Mouse (Mus musculus): ENCODE data around the gene Masp2. TPM values are rescaled to one million over a fixed set of nuclear protein-coding genes. Genes with fewer than 3 reads are reported as not detected.

Masp2 gene
- polyA plus RNA-seq, 1 experiment from 2014 or later: not detected

- Histone ChIP-seq H3K4me1 (peaks cover 9% of the 10 kb centered on the region), H3K27ac (replicated peaks) (no peak overlapping the region), H3K9me3 (no peaks in the 10 kb centered on the region), H3K4me3 (no peak overlapping the region), H3K27me3 (replicated peaks; ENCODE audit: low read depth, poor library complexity, severe bottlenecking) (no peaks in the 10 kb centered on the region), H3K36me3 (replicated peaks) (no peaks in the 10 kb centered on the region)
- 86% methylated on average over 6 of the region's 6 CpGs for WGBS
- no peak for DNase-seq (ENCODE audit: low spot score)
These were observed 42.6 kb downstream of the Masp2 start for GRCm38 (mm10) chr4:148644926-148645325.

- Histone ChIP-seq H3K36me3 (replicated peaks) (no peaks in the 10 kb centered on the region), H3K4me1 (peaks cover 9% of the 10 kb centered on the region), H3K27ac (replicated peaks) (no peak overlapping the region), H3K4me3 (no peak overlapping the region), H3K9me3 (no peaks in the 10 kb centered on the region), H3K27me3 (replicated peaks; ENCODE audit: low read depth, poor library complexity, severe bottlenecking) (no peaks in the 10 kb centered on the region)
- DNase-seq (ENCODE audit: low spot score): no peak
- 74% methylated on average over 11 of the region's 11 CpGs for WGBS
These were observed 44.3 kb downstream of the Masp2 start for GRCm38 (mm10) chr4:148646616-148647015.

DNA sequence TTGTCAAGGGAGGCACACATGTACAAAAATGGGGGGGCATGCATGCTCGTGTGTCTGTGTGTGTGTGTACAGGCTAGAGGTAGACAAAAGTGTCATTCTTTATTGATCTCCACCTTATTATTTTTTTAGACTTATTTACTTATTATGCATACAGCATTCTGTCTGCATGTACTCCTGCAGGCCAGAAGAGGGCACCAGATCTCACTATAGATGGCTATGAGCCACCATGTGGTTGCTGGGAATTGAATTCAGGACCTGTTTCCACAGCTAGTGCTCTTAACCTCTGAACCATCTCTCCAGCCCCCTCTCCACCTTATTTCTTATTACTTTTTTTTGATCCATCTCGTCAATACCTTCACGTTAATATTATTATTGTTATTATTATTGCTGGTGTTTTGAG lies 47.0 kb downstream of the Masp2 start:
- H3K27ac ChIP-seq (replicated peaks): no peak overlapping the region
- no peak overlapping the region for H3K4me3 ChIP-seq
- H3K36me3 ChIP-seq (replicated peaks): no peaks in the 10 kb centered on the region
- WGBS: 66% methylated on average over 3 of the region's 3 CpGs
- no peaks in the 10 kb centered on the region for H3K27me3 ChIP-seq (replicated peaks; ENCODE audit: low read depth, poor library complexity, severe bottlenecking)
- H3K9me3 ChIP-seq: peaks cover 7% of the 10 kb centered on the region; the same call in 1 of the 2 replicates
- H3K4me1 ChIP-seq: peaks cover under 1% of the 10 kb centered on the region
- no peak for DNase-seq (ENCODE audit: low spot score)

GRCm38 (mm10) chr4:148651045-148651444 lies 48.7 kb downstream of the Masp2 start:
- 83% methylated on average over 9 of the region's 9 CpGs for WGBS

GRCm38 (mm10) chr4:148654701-148655398 lies 52.5 kb downstream of the Masp2 start:
- DNase-seq (ENCODE audit: low spot score): peak; percentile 52

More at GRCm38 (mm10) chr4:148651045-148651444, 48.7 kb downstream of the Masp2 start:
- H3K36me3 ChIP-seq (replicated peaks): no peaks in the 10 kb centered on the region
- H3K4me3 ChIP-seq: no peak overlapping the region
- H3K4me1 ChIP-seq: no peaks in the 10 kb centered on the region
- H3K27me3 ChIP-seq (replicated peaks; ENCODE audit: low read depth, poor library complexity, severe bottlenecking): no peaks in the 10 kb centered on the region
- DNase-seq (ENCODE audit: low spot score): no peak
- no peak overlapping the region for H3K27ac ChIP-seq (replicated peaks)
- peaks cover 7% of the 10 kb centered on the region; the same call in 1 of the 2 replicates for H3K9me3 ChIP-seq

DNA sequence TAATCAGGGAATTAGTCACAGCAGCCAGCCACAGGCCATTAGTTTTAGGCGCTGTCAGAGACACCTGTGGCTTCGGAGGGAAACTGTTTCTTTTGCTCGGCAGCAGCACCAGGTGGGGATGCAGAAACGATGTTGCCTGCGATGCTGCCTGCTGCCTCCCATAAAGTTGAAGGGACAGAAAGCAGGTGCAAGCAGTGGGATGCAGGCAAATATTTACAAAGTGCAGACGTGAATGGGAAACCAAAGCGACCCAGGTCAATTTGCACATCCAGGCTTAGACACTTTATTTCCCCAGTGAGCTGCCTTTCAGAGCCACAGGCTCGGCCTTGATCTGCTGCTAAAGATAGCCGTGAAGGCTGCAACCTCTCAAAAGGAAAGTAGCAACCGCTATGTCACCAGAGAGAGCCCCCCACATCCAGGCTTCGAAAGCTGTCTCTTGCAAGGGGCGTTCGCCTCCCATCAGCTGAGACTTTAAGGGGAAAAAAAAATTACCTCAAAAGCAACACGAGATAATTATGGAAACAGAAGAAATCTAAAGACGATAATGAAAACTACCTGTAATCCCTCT lies 54.4 kb downstream of the Masp2 start:
- Histone ChIP-seq H3K36me3 (replicated peaks) (no peaks in the 10 kb centered on the region), H3K4me3 (no peak overlapping the region), H3K4me1 (peaks cover 7% of the 10 kb centered on the region), H3K27ac (replicated peaks) (no peak overlapping the region), H3K9me3 (peaks cover 7% of the 10 kb centered on the region; the same call in 1 of the 2 replicates), H3K27me3 (replicated peaks; ENCODE audit: low read depth, poor library complexity, severe bottlenecking) (peaks cover 18% of the 10 kb centered on the region)
- no peak for DNase-seq (ENCODE audit: low spot score)
- 57% methylated on average over 15 of the region's 15 CpGs for WGBS

More at GRCm38 (mm10) chr4:148654701-148655398, 52.5 kb downstream of the Masp2 start:
- H3K4me3 ChIP-seq: no peak overlapping the region
- H3K27me3 ChIP-seq (replicated peaks; ENCODE audit: low read depth, poor library complexity, severe bottlenecking): peaks cover 6% of the 10 kb centered on the region
- H3K36me3 ChIP-seq (replicated peaks): no peaks in the 10 kb centered on the region
- 0 out of 2 replicates have a peak, but pooled peaks cover 3% of the 10 kb centered on the region for H3K4me1 ChIP-seq
- no peak overlapping the region for H3K27ac ChIP-seq (replicated peaks)
- peaks cover 7% of the 10 kb centered on the region; the same call in 1 of the 2 replicates for H3K9me3 ChIP-seq
- WGBS: 84% methylated on average over 18 of the region's 18 CpGs

DNA sequence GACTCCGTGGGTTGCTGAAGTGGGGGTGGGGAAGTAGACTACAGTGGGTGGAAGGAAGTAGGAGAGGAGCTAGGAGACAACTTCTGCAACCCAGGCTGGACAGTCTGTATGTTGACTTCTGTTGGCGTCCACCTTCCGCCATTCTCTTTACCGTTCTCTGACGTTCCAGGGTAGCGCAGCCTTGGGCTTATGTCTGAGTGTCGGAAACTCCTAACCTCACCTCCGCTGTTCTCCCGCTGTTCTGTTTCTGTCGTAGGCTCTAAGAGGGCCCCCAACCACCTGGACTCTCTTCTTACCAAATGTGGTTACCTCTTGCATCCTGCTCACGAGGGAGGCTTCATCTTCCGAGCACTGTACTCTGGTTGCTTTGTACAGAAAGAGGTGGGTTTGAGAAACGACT lies 55.4 kb downstream of the Masp2 start:
- DNase-seq (ENCODE audit: low spot score): no peak
- Histone ChIP-seq H3K4me1 (peaks cover 16% of the 10 kb centered on the region), H3K4me3 (no peak overlapping the region), H3K36me3 (replicated peaks) (no peaks in the 10 kb centered on the region), H3K27me3 (replicated peaks; ENCODE audit: low read depth, poor library complexity, severe bottlenecking) (peaks cover 23% of the 10 kb centered on the region), H3K27ac (replicated peaks) (no peak overlapping the region), H3K9me3 (peaks cover 7% of the 10 kb centered on the region; the same call in 1 of the 2 replicates)
- 89% methylated on average over 13 of the region's 13 CpGs for WGBS

DNA sequence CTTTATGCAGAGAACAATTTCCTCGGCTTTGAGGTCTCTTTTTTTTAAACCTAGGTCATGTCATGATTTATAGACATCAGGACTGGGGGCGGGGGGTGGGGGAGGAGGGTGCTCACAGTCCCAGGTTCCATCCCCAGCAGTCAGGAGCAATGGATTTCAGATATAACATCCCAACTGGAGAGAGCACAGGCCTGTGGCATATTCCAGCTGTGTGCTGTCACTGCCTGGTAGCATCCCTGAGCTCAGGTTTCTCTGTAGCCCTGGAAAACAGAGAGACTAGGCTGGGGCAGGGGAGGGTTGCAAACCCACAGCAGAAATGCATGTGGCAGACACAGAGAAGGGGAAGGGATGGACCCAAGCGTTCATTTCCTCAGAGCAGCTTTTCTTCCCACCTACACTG lies 57.8 kb downstream of the Masp2 start:
- Histone ChIP-seq H3K9me3 (no peaks in the 10 kb centered on the region), H3K27ac (replicated peaks) (no peak overlapping the region), H3K36me3 (replicated peaks) (no peaks in the 10 kb centered on the region), H3K27me3 (replicated peaks; ENCODE audit: low read depth, poor library complexity, severe bottlenecking) (peaks cover 42% of the 10 kb centered on the region), H3K4me1 (peaks cover 21% of the 10 kb centered on the region), H3K4me3 (no peak overlapping the region)
- no peak for DNase-seq (ENCODE audit: low spot score)
- WGBS: 75% methylated on average over 3 of the region's 3 CpGs

GRCm38 (mm10) chr4:148662168-148662965 lies 60.0 kb downstream of the Masp2 start:
- Histone ChIP-seq H3K27me3 (replicated peaks; ENCODE audit: low read depth, poor library complexity, severe bottlenecking) (peaks cover 40% of the 10 kb centered on the region), H3K4me3 (peak overlapping the region; percentile 30; the same call in 1 of the 2 replicates), H3K36me3 (replicated peaks) (no peaks in the 10 kb centered on the region), H3K4me1 (peaks cover 22% of the 10 kb centered on the region), H3K27ac (replicated peaks) (0 out of 2 replicates have a peak overlapping the region, but pooled peaks have one; percentile 30), H3K9me3 (no peaks in the 10 kb centered on the region)
- WGBS: 38% methylated on average over 21 of the region's 21 CpGs
- peak; percentile 83 for DNase-seq (ENCODE audit: low spot score)

DNA sequence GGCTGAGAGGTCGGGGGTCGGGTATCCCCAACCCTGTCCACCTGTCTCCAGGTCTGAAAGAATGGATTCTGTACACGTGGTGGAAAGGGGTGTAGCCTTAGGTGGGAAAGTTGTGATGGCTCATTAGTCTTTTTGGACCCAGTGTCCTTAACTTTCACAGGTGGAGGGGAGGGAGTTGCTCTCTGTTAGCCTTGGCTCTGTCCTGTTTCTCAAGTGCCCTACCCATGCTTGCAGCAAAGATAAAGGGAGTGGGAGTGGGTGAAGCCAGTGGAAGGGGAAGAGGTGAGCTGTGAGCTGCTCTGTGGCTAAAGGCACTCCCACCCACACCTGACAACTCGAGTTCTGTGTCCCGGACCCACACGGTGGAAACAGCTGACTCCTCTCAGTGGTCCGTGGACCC lies 61.0 kb downstream of the Masp2 start:
- no peak overlapping the region for H3K4me3 ChIP-seq
- WGBS: 82% methylated on average over 7 of the region's 7 CpGs

GRCm38 (mm10) chr4:148664021-148664420 lies 61.7 kb downstream of the Masp2 start:
- no peak overlapping the region for H3K27ac ChIP-seq (replicated peaks)
- no peak for DNase-seq (ENCODE audit: low spot score)
- peaks cover 36% of the 10 kb centered on the region for H3K27me3 ChIP-seq (replicated peaks; ENCODE audit: low read depth, poor library complexity, severe bottlenecking)
- no peaks in the 10 kb centered on the region for H3K9me3 ChIP-seq
- H3K4me1 ChIP-seq: peaks cover 26% of the 10 kb centered on the region
- H3K4me3 ChIP-seq: no peak overlapping the region
- 62% methylated on average over 6 of the region's 6 CpGs for WGBS
- H3K36me3 ChIP-seq (replicated peaks): no peaks in the 10 kb centered on the region

More for the DNA sequence above, 61.0 kb downstream of the Masp2 start:
- Histone ChIP-seq H3K9me3 (no peaks in the 10 kb centered on the region), H3K27ac (replicated peaks) (no peak overlapping the region), H3K4me1 (peaks cover 26% of the 10 kb centered on the region), H3K36me3 (replicated peaks) (no peaks in the 10 kb centered on the region), H3K27me3 (replicated peaks; ENCODE audit: low read depth, poor library complexity, severe bottlenecking) (peaks cover 36% of the 10 kb centered on the region)
- no peak for DNase-seq (ENCODE audit: low spot score)
